In the genomic region with DNA sequence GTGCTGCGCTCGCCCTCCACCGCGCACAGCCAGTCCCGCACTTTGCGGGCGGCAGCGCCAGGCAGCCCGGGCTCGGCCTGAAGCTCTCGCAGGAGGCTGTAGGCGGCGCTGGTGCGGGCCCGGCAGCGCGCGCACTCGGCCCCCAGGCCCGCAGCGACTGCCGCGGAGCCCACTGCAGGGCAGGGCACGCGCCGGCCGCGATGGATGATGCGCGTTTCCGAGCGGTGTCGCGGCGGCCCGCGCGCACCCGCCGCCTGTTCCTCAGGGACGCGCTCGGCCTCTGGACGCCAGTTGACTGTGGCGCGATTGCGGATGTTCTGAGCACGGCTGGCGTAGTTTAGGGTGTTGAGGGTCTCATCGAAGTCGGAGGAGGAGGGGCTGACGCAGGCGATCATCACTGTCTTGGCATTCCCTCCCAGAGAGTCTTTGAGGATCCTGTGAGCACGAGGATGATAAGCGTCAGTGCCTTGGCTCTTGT, we compare ENCODE assay signal across 9 mouse cellular contexts. TPM values are rescaled to one million over a fixed set of nuclear protein-coding genes. Genes with fewer than 3 reads are reported as not detected.
DNase-seq lines count a peak whose midpoint lies in the region; ATAC-seq and TF ChIP-seq lines count a peak whose summit lies in the region.
"Had no signal": no experiment of that assay in that cellular context is flagged by ENCODE, and none has a peak within 500 bp of the region (broad histone marks: within the 10 kb centered on the region; RNA-seq: fewer than 3 reads in every experiment).

No protein-coding gene starts in this region.

- peak overlapping the region; percentile 7; the same call in 1 of the 2 replicates for H3K4me3 ChIP-seq in heart, adult 2 months
- peak overlapping the region; percentile 40 for H3K4me3 ChIP-seq in embryonic facial prominence, embryonic 12.5 days
- H3K4me3 ChIP-seq in hindbrain, embryonic 13.5 days = peak overlapping the region; percentile 48
- H3K4me3 ChIP-seq in limb, embryonic 14.5 days (replicated peaks; ENCODE audit: low read length) = peak overlapping the region; percentile 36

- H3K4me2 ChIP-seq in embryonic facial prominence, embryonic 12.5 days (replicated peaks) = peak overlapping the region; percentile 69
- peak overlapping the region; percentile 65 for H3K4me2 ChIP-seq in hindbrain, embryonic 13.5 days
- peak overlapping the region; percentile 59 for H3K4me2 ChIP-seq in limb, embryonic 14.5 days (replicated peaks; ENCODE audit: low read depth, low read length, severe bottlenecking)

- H3K79me2 ChIP-seq in heart, adult 2 months (replicated peaks; ENCODE audit: control insufficient read depth, insufficient read depth, low read length) = no peaks in the 10 kb centered on the region

- peak; percentile 31; the same call in 1 of the 2 replicates for ATAC-seq in embryonic facial prominence, embryonic 12.5 days (ENCODE audit: insufficient number of reproducible peaks, insufficient read depth, low FRiP score, low TSS enrichment)
- peak; percentile 89 for ATAC-seq in hindbrain, embryonic 13.5 days (ENCODE audit: low FRiP score)
- ATAC-seq in limb, embryonic 14.5 days (ENCODE audit: low FRiP score, low read depth) = peak; percentile 55
- ATAC-seq in monocyte, adult 5-6 weeks (replicated peaks; ENCODE audit: insufficient number of reproducible peaks, low FRiP score, low TSS enrichment, poor library complexity, severe bottlenecking) = no peak

- no peak overlapping the region for H3K27ac ChIP-seq in heart, adult 2 months
- H3K27ac ChIP-seq in embryonic facial prominence, embryonic 12.5 days = no peak overlapping the region
- peak overlapping the region; percentile 44; the same call in 1 of the 2 replicates for H3K27ac ChIP-seq in hindbrain, embryonic 13.5 days
- H3K27ac ChIP-seq in limb, embryonic 14.5 days (replicated peaks; ENCODE audit: low read depth, low read length) = no peak overlapping the region

- no peaks in the 10 kb centered on the region for H3K36me3 ChIP-seq in heart, adult 2 months (ENCODE audit: control insufficient read depth, insufficient read depth, low read length)
- peaks cover 42% of the 10 kb centered on the region for H3K36me3 ChIP-seq in embryonic facial prominence, embryonic 12.5 days
- peaks cover 11% of the 10 kb centered on the region; the same call in 1 of the 2 replicates for H3K36me3 ChIP-seq in hindbrain, embryonic 13.5 days
- H3K36me3 ChIP-seq in limb, embryonic 14.5 days (ENCODE audit: control insufficient read depth, insufficient read depth, low read length) = peaks cover 52% of the 10 kb centered on the region

- DNase-seq in heart, adult 2 months = no peak
- no peak for DNase-seq in heart, adult 18-20 months
- DNase-seq in ZHBTc4 (ENCODE audit: low read depth, low spot score) = peak; percentile 92
- DNase-seq in limb, embryonic 14.5 days (ENCODE audit: low spot score) = peak; percentile 20
- peak; percentile 59 for DNase-seq in retina, postnatal 7 days (ENCODE audit: low read depth, low spot score)

- intact Hi-C loops in heart, adult 2 months (cut with DNase I) = no loop called here

- H3K9me3 ChIP-seq in embryonic facial prominence, embryonic 12.5 days = no peaks in the 10 kb centered on the region
- no peaks in the 10 kb centered on the region for H3K9me3 ChIP-seq in hindbrain, embryonic 13.5 days
- H3K9me3 ChIP-seq in limb, embryonic 14.5 days (ENCODE audit: control insufficient read depth, low read length) = no peaks in the 10 kb centered on the region

- TF ChIP-seq EP300 in heart, adult 2 months (IDR thresholded peaks at IDR 0.05; ENCODE audit: insufficient read depth, low read depth, low read length) = no peak

- WGBS in heart, adult 2 months = 14% methylated on average over 55 of the region's 55 CpGs
- WGBS in embryonic facial prominence, embryonic 12.5 days = under 1% methylated on average over 55 of the region's 55 CpGs
- WGBS in hindbrain, embryonic 13.5 days = under 1% methylated on average over 55 of the region's 55 CpGs
- 3% methylated on average over 42 of the region's 55 CpGs for WGBS in limb, embryonic 14.5 days

- H3K4me1 ChIP-seq in heart, adult 2 months (ENCODE audit: control insufficient read depth, insufficient read depth, low read length) = no peaks in the 10 kb centered on the region
- H3K4me1 ChIP-seq in embryonic facial prominence, embryonic 12.5 days = peaks cover 15% of the 10 kb centered on the region; the same call in 1 of the 2 replicates
- H3K4me1 ChIP-seq in hindbrain, embryonic 13.5 days (replicated peaks) = peaks cover 22% of the 10 kb centered on the region
- peaks cover 5% of the 10 kb centered on the region for H3K4me1 ChIP-seq in limb, embryonic 14.5 days (ENCODE audit: control insufficient read depth, insufficient read depth, low read length)

- peaks cover 5% of the 10 kb centered on the region; the same call in 1 of the 2 replicates for H3K27me3 ChIP-seq in heart, adult 2 months (ENCODE audit: control insufficient read depth, insufficient read depth, low read length)
- peaks cover 26% of the 10 kb centered on the region for H3K27me3 ChIP-seq in embryonic facial prominence, embryonic 12.5 days
- H3K27me3 ChIP-seq in hindbrain, embryonic 13.5 days = peaks cover 21% of the 10 kb centered on the region; the same call in 1 of the 2 replicates
- H3K27me3 ChIP-seq in limb, embryonic 14.5 days (ENCODE audit: control insufficient read depth, insufficient read depth, low read length) = peaks cover 6% of the 10 kb centered on the region; the same call in 1 of the 2 replicates
- H3K27me3 ChIP-seq: CH12.LX had no signal

- peak overlapping the region; percentile 55; the same call in 1 of the 2 replicates for H3K9ac ChIP-seq in heart, adult 2 months (ENCODE audit: low read depth, low read length)
- peak overlapping the region; percentile 62 for H3K9ac ChIP-seq in embryonic facial prominence, embryonic 12.5 days
- H3K9ac ChIP-seq in hindbrain, embryonic 13.5 days = peak overlapping the region; percentile 70
- H3K9ac ChIP-seq in limb, embryonic 14.5 days (ENCODE audit: low read depth, low read length, severe bottlenecking) = peak overlapping the region; percentile 51

- TF ChIP-seq CTCF in heart, adult 2 months (IDR thresholded peaks at IDR 0.05) = peak; percentile 62

- no peak for TF ChIP-seq POLR2A in heart, adult 2 months (IDR thresholded peaks at IDR 0.05; ENCODE audit: insufficient read depth, low read depth, low read length)
- no peak for TF ChIP-seq POLR2A in limb, embryonic 14.5 days (IDR thresholded peaks at IDR 0.05; ENCODE audit: borderline replicate concordance, extremely low read depth, insufficient read depth, insufficient read length)

RNA-seq across cellular contexts. Expression of gene Kif7, which starts 5.4 kb away (rescaled TPM):
- total RNA-seq in heart, adult 2 months (2021) = 1 to 10 TPM; 1.2 to 1.3 TPM
- 0.80 and 0.94 TPM in 2 replicates for polyA plus RNA-seq in heart, adult 2 months (2012; rRNA removed)
- 1 to 10 TPM in 1 of 2 experiments, under 1 TPM in 1; 0.82 to 1.1 TPM for total RNA-seq in heart, adult 18-20 months (2021)
- 11.5 and 11.7 TPM in 2 replicates for polyA plus RNA-seq in embryonic facial prominence, embryonic 12.5 days (2016; fragmentation: Nextera tagmentation; extraction: Ambion mirVana)
- polyA plus RNA-seq in hindbrain, embryonic 13.5 days (2015; fragmentation: Nextera tagmentation; extraction: Ambion mirVana) = 1.7 and 2.2 TPM in 2 replicates
- 14.6 and 14.9 TPM in 2 replicates for polyA plus RNA-seq in limb, embryonic 14.5 days (2012; rRNA removed)
- 7.2 and 8.2 TPM in 2 replicates for polyA plus RNA-seq in limb, embryonic 14.5 days (2014; fragmentation: Nextera tagmentation; extraction: Ambion mirVana)
- total RNA-seq in monocyte, adult 5-6 weeks (2017) = 0.19 TPM in 1 of 3 replicates, not detected in the others

RNA-seq across cellular contexts. Expression of gene Plin1, which starts 22.5 kb away (rescaled TPM):
- total RNA-seq in heart, adult 2 months (2021) = 10 to 100 TPM in 1 of 2 experiments, 1 to 10 TPM in 1; 6.8 to 10.4 TPM
- 30.5 and 55.2 TPM in 2 replicates for polyA plus RNA-seq in heart, adult 2 months (2012; rRNA removed)
- 10 to 100 TPM in 1 of 2 experiments, 1 to 10 TPM in 1; 9.4 to 52.1 TPM for total RNA-seq in heart, adult 18-20 months (2021)
- 0.13 TPM in 1 of 2 replicates, not detected in the other for polyA plus RNA-seq in embryonic facial prominence, embryonic 12.5 days (2016; fragmentation: Nextera tagmentation; extraction: Ambion mirVana)
- polyA plus RNA-seq in hindbrain, embryonic 13.5 days (2015; fragmentation: Nextera tagmentation; extraction: Ambion mirVana) = 0.13 and 0.17 TPM in 2 replicates
- 0.21 and 0.23 TPM in 2 replicates for polyA plus RNA-seq in limb, embryonic 14.5 days (2012; rRNA removed)
- polyA plus RNA-seq in limb, embryonic 14.5 days (2014; fragmentation: Nextera tagmentation; extraction: Ambion mirVana) = not detected in 2 replicates
- not detected in 3 replicates for total RNA-seq in monocyte, adult 5-6 weeks (2017)
- total RNA-seq: CH12.LX had no signal

RNA-seq across cellular contexts. Expression of gene Pex11a, which starts 32.8 kb away (rescaled TPM):
- 10 to 100 TPM; 18.1 to 19.0 TPM for total RNA-seq in heart, adult 2 months (2021)
- 16.4 and 21.9 TPM in 2 replicates for polyA plus RNA-seq in heart, adult 2 months (2012; rRNA removed)
- 10 to 100 TPM; 18.0 to 21.4 TPM for total RNA-seq in heart, adult 18-20 months (2021)
- 10.3 and 11.9 TPM in 2 replicates for polyA plus RNA-seq in embryonic facial prominence, embryonic 12.5 days (2016; fragmentation: Nextera tagmentation; extraction: Ambion mirVana)
- 10.9 and 14.6 TPM in 2 replicates for polyA plus RNA-seq in hindbrain, embryonic 13.5 days (2015; fragmentation: Nextera tagmentation; extraction: Ambion mirVana)
- polyA plus RNA-seq in limb, embryonic 14.5 days (2012; rRNA removed) = 9.0 TPM in 2 replicates
- polyA plus RNA-seq in limb, embryonic 14.5 days (2014; fragmentation: Nextera tagmentation; extraction: Ambion mirVana) = 10.1 and 10.3 TPM in 2 replicates
- total RNA-seq in monocyte, adult 5-6 weeks (2017) = 1.1 to 2.5 TPM in 2 of 3 replicates, not detected in the other

RNA-seq across cellular contexts. Expression of gene Wdr93, which starts 32.8 kb away (rescaled TPM):
- under 1 TPM in 1 of 2 experiments, not detected in 1; 0.10 TPM for total RNA-seq in heart, adult 2 months (2021)
- polyA plus RNA-seq in heart, adult 2 months (2012; rRNA removed) = 0.20 and 0.31 TPM in 2 replicates
- under 1 TPM; 0.22 to 0.41 TPM for total RNA-seq in heart, adult 18-20 months (2021)
- polyA plus RNA-seq in embryonic facial prominence, embryonic 12.5 days (2016; fragmentation: Nextera tagmentation; extraction: Ambion mirVana) = 0.56 TPM in 1 of 2 replicates, not detected in the other
- polyA plus RNA-seq in hindbrain, embryonic 13.5 days (2015; fragmentation: Nextera tagmentation; extraction: Ambion mirVana) = 0.47 and 0.65 TPM in 2 replicates
- polyA plus RNA-seq in limb, embryonic 14.5 days (2012; rRNA removed) = 0.20 and 0.21 TPM in 2 replicates
- 0.12 TPM in 1 of 2 replicates, not detected in the other for polyA plus RNA-seq in limb, embryonic 14.5 days (2014; fragmentation: Nextera tagmentation; extraction: Ambion mirVana)
- total RNA-seq in monocyte, adult 5-6 weeks (2017) = not detected in 3 replicates

RNA-seq across cellular contexts. Expression of gene Ticrr, which starts 50.2 kb away (rescaled TPM):
- total RNA-seq in heart, adult 2 months (2021) = under 1 TPM; 0.03 to 0.09 TPM
- polyA plus RNA-seq in heart, adult 2 months (2012; rRNA removed) = 0.20 TPM in 1 of 2 replicates, not detected in the other
- total RNA-seq in heart, adult 18-20 months (2021) = under 1 TPM; 0.10 TPM
- 14.7 and 14.9 TPM in 2 replicates for polyA plus RNA-seq in embryonic facial prominence, embryonic 12.5 days (2016; fragmentation: Nextera tagmentation; extraction: Ambion mirVana)
- 2.2 and 2.6 TPM in 2 replicates for polyA plus RNA-seq in hindbrain, embryonic 13.5 days (2015; fragmentation: Nextera tagmentation; extraction: Ambion mirVana)
- 6.8 and 7.4 TPM in 2 replicates for polyA plus RNA-seq in limb, embryonic 14.5 days (2012; rRNA removed)
- 7.9 and 9.5 TPM in 2 replicates for polyA plus RNA-seq in limb, embryonic 14.5 days (2014; fragmentation: Nextera tagmentation; extraction: Ambion mirVana)
- total RNA-seq in monocyte, adult 5-6 weeks (2017) = 0.29 to 1.5 TPM (median 0.75 TPM) in 3 replicates

Comparison
In these comparisons a context has a peak if more than half of its experiments do, and no peak if none do; other contexts are left out.
1. DNase-seq: peak in ZHBTc4 (single experiment), limb, embryonic 14.5 days (single experiment) and retina, postnatal 7 days (single experiment); none in heart, adult 2 months (0 of 2) and heart, adult 18-20 months (0 of 2).
2. RNA of gene Plin1, which starts 22.5 kb away (polyA plus RNA-seq): 30.5 to 55.2 TPM in heart, adult 2 months; 0.21 to 0.23 TPM in limb, embryonic 14.5 days, 0.13 to 0.17 TPM in hindbrain, embryonic 13.5 days and 0.13 TPM in embryonic facial prominence, embryonic 12.5 days; every median in the first group is over 10 times any median in the second.
3. Peak in every context shown above with its lines, with median percentiles within 50 percentile points of each other: H3K4me3 ChIP-seq, H3K9ac ChIP-seq and H3K4me2 ChIP-seq.